Mouse (Mus musculus) embryonic facial prominence, embryonic 12.5 days (tissue): Measurements from ENCODE around the gene Tjp2. TPM values are rescaled to one million over a fixed set of nuclear protein-coding genes. Genes with fewer than 3 reads are reported as not detected.
"Not testable (repeated sequence)": the region's sequence is repeated elsewhere in the genome, so short reads cannot be mapped to it uniquely, and the experiment has no call there.

Experiments used
- ATAC-seq: fragments of 200-750 bp; cut with Nextera tagmentation; 2 replicates; pipeline ENCODE4 v1.8.0; 2017; ENCODE audit not compliant: insufficient number of reproducible peaks, insufficient read depth, low FRiP score, low TSS enrichment
- H3K27ac ChIP-seq: fragments of 300-500 bp; sonication (generic); 2 replicates; pipeline ENCODE4 v1.5.1; 2016; ENCODE audit warnings: mild to moderate bottlenecking
- H3K27me3 ChIP-seq: fragments of 300-500 bp; sonication (generic); 2 replicates; pipeline ENCODE4 v1.6.1; 2016; ENCODE audit warnings: mild to moderate bottlenecking, moderate library complexity
- H3K36me3 ChIP-seq: fragments of 300-500 bp; sonication (generic); 2 replicates; pipeline ENCODE4 v1.6.1; 2016; ENCODE audit warnings: mild to moderate bottlenecking
- H3K4me1 ChIP-seq: fragments of 300-500 bp; sonication (generic); 2 replicates; pipeline ENCODE4 v1.6.1; 2016
- H3K4me2 ChIP-seq: fragments of 300-500 bp; sonication (generic); replicated peaks from 2 replicates; pipeline ENCODE4 v1.6.1; 2016; ENCODE audit warnings: mild to moderate bottlenecking, moderate library complexity
- H3K4me3 ChIP-seq: fragments of 300-500 bp; sonication (generic); 2 replicates; pipeline ENCODE4 v1.5.1; 2016; ENCODE audit warnings: mild to moderate bottlenecking
- H3K9ac ChIP-seq: fragments of 300-500 bp; sonication (generic); 2 replicates; pipeline ENCODE4 v1.6.1; 2016; ENCODE audit warnings: mild to moderate bottlenecking, moderate library complexity
- H3K9me3 ChIP-seq: fragments of 300-500 bp; sonication (generic); 2 replicates; pipeline ENCODE4 v1.6.1; 2016; ENCODE audit warnings: mild to moderate bottlenecking, moderate library complexity
- WGBS: fragments of 180-500 bp; shearing (Covaris S2); methylation state at CpG from one replicate; pipeline ENCODE4 v1.1.7; 2016; 5-methylcytosine and 5-hydroxymethylcytosine counted together
- polyA plus RNA-seq: library from polyadenylated mRNA; unstranded; fragments of >200 nt; fragmentation: Nextera tagmentation; extraction: Ambion mirVana; gene quantifications from 2 replicates; pipeline ENCODE4 v1.2.1, GENCODE M21; 2016

Gene Tjp2
- polyA plus RNA-seq, 1 experiment from 2014 or later, result 26.6 TPM

GRCm38 (mm10) chr19:24120811-24121210, 104.0 kb downstream of the Tjp2 start:
- Histone ChIP-seq H3K4me3 (no peak overlapping the region), H3K27ac (no peak overlapping the region), H3K4me1 (no peaks in the 10 kb centered on the region), H3K36me3 (peaks cover 16% of the 10 kb centered on the region), H3K9me3 (no peaks in the 10 kb centered on the region), H3K9ac (no peak overlapping the region), H3K4me2 (no peak overlapping the region), H3K27me3 (no peaks in the 10 kb centered on the region)
- no peak for ATAC-seq
- WGBS, result 86% methylated on average over 4 of the region's 4 CpGs

- no peaks in the 10 kb centered on the region for H3K9me3 ChIP-seq
- no peak overlapping the region for H3K4me2 ChIP-seq
- H3K9ac ChIP-seq, result no peak overlapping the region
- peaks cover 20% of the 10 kb centered on the region for H3K36me3 ChIP-seq
- 63% methylated on average over 9 of the region's 9 CpGs for WGBS
- ATAC-seq, result no peak
- no peaks in the 10 kb centered on the region for H3K4me1 ChIP-seq
- no peak overlapping the region for H3K27ac ChIP-seq
- no peaks in the 10 kb centered on the region for H3K27me3 ChIP-seq
- no peak overlapping the region for H3K4me3 ChIP-seq
Measured at GRCm38 (mm10) chr19:24118775-24119174, 106.1 kb downstream of the Tjp2 start.

DNA sequence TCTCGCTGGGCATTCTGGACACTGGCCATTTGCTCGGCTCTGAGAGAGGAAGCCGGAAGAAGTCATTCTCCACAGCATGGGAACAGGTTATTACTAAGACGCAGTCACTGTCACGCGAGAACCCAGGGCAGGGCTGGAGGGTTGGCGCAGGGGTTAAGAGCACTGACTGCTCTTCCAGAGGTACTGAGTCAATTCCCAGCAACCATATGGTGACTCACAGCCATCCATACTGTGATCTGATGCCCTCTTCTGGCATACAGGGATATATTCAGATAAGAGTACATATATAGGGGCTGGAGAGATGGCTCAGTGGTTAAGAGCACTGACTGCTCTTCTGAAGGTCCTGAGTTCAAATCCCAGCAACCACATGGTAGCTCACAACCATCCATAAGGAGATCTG, 113.2 kb downstream of the Tjp2 start:
- no peak for ATAC-seq
- H3K27me3 ChIP-seq, result no peaks in the 10 kb centered on the region
- peaks cover 51% of the 10 kb centered on the region for H3K36me3 ChIP-seq

DNA sequence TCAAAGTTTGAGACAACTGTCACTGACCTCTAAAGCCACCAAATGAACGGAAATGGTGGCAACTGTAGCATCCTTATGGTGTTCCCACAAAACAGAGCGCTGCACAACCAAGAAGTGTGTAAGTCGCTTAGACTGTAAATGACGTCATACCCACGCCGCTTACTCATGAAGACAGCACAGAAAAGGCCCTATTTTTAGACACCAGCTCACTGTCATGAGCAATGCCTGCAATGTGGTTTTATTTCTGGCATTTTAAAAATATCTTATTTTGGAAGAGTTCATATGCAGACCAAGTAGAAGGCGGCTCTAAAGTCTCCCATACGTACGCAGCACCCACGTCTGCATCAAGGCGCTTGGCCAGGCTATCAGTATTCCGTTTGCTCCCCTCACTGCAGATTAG, 117.1 kb downstream of the Tjp2 start:
- no peak overlapping the region for H3K4me3 ChIP-seq
- H3K4me1 ChIP-seq, result no peaks in the 10 kb centered on the region
- H3K4me2 ChIP-seq, result no peak overlapping the region
- WGBS, result 92% methylated on average over 12 of the region's 12 CpGs
- no peaks in the 10 kb centered on the region for H3K9me3 ChIP-seq
- no peak overlapping the region for H3K27ac ChIP-seq
- peaks cover 38% of the 10 kb centered on the region for H3K36me3 ChIP-seq
- no peak overlapping the region for H3K9ac ChIP-seq
- no peak for ATAC-seq
- H3K27me3 ChIP-seq, result no peaks in the 10 kb centered on the region

More for the DNA sequence above, 113.2 kb downstream of the Tjp2 start:
- no peaks in the 10 kb centered on the region for H3K4me1 ChIP-seq
- H3K4me2 ChIP-seq, result no peak overlapping the region
- no peak overlapping the region for H3K9ac ChIP-seq
- H3K9me3 ChIP-seq, result no peaks in the 10 kb centered on the region
- H3K27ac ChIP-seq, result no peak overlapping the region
- H3K4me3 ChIP-seq, result no peak overlapping the region
- 93% methylated on average over 7 of the region's 7 CpGs for WGBS

- no peak overlapping the region for H3K27ac ChIP-seq
- no peak overlapping the region for H3K9ac ChIP-seq
- H3K4me3 ChIP-seq, result no peak overlapping the region
- H3K4me1 ChIP-seq, result no peaks in the 10 kb centered on the region
- 78% methylated on average over 3 of the region's 3 CpGs for WGBS
- H3K9me3 ChIP-seq, result no peaks in the 10 kb centered on the region
- no peak for ATAC-seq
- H3K36me3 ChIP-seq, result peaks cover 13% of the 10 kb centered on the region
- no peak overlapping the region for H3K4me2 ChIP-seq
- no peaks in the 10 kb centered on the region for H3K27me3 ChIP-seq
Measured at GRCm38 (mm10) chr19:24103802-24104201, 121.0 kb downstream of the Tjp2 start.

DNA sequence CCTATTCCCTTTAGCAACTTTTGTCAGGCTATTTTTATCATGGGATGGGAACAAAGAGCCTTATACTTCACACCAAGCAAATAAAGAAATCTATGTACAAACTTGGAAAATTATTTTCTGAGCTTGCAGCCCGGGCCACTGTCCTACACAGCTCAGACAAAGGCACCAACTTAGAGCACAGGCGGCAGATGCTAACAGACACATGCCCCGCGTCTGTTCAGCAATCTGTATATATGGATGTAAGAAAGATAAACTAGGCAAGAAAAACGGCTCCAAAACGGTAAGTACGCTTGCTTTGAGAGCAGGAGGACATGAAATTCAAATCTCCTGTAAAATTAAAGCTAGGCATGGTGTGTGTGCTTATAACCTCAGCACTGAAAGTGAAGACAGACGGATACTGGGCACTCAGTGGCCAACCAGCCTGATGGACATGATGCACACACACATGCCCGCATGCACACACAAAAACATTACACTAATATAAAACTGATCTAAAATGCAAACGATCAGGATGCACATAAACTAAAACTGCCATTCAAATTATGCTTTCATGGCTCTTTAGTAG, 122.2 kb downstream of the Tjp2 start:
- Histone ChIP-seq H3K27ac (no peak overlapping the region), H3K9me3 (no peaks in the 10 kb centered on the region), H3K9ac (no peak overlapping the region), H3K27me3 (no peaks in the 10 kb centered on the region), H3K36me3 (peaks cover 11% of the 10 kb centered on the region), H3K4me2 (no peak overlapping the region), H3K4me3 (no peak overlapping the region), H3K4me1 (peaks cover 7% of the 10 kb centered on the region)
- ATAC-seq, result no peak
- 91% methylated on average over 10 of the region's 10 CpGs for WGBS

GRCm38 (mm10) chr19:24101183-24101582, 123.6 kb downstream of the Tjp2 start:
- H3K4me1 ChIP-seq, result peaks cover 7% of the 10 kb centered on the region
- ATAC-seq, result no peak
- peaks cover 14% of the 10 kb centered on the region for H3K36me3 ChIP-seq
- H3K9ac ChIP-seq, result no peak overlapping the region
- no peak overlapping the region for H3K27ac ChIP-seq
- H3K4me2 ChIP-seq, result no peak overlapping the region
- H3K27me3 ChIP-seq, result no peaks in the 10 kb centered on the region
- no peak overlapping the region for H3K4me3 ChIP-seq
- no peaks in the 10 kb centered on the region for H3K9me3 ChIP-seq
- 79% methylated on average over 6 of the region's 6 CpGs for WGBS

GRCm38 (mm10) chr19:24098691-24099090, 126.1 kb downstream of the Tjp2 start:
- H3K4me1 ChIP-seq, result peaks cover 7% of the 10 kb centered on the region
- no peak overlapping the region for H3K27ac ChIP-seq
- no peaks in the 10 kb centered on the region for H3K9me3 ChIP-seq
- H3K27me3 ChIP-seq, result no peaks in the 10 kb centered on the region
- H3K4me3 ChIP-seq, result no peak overlapping the region
- no peak overlapping the region for H3K9ac ChIP-seq
- no peak overlapping the region for H3K4me2 ChIP-seq
- peaks cover 24% of the 10 kb centered on the region for H3K36me3 ChIP-seq
- 58% methylated on average over 10 of the region's 10 CpGs for WGBS
- no peak for ATAC-seq

DNA sequence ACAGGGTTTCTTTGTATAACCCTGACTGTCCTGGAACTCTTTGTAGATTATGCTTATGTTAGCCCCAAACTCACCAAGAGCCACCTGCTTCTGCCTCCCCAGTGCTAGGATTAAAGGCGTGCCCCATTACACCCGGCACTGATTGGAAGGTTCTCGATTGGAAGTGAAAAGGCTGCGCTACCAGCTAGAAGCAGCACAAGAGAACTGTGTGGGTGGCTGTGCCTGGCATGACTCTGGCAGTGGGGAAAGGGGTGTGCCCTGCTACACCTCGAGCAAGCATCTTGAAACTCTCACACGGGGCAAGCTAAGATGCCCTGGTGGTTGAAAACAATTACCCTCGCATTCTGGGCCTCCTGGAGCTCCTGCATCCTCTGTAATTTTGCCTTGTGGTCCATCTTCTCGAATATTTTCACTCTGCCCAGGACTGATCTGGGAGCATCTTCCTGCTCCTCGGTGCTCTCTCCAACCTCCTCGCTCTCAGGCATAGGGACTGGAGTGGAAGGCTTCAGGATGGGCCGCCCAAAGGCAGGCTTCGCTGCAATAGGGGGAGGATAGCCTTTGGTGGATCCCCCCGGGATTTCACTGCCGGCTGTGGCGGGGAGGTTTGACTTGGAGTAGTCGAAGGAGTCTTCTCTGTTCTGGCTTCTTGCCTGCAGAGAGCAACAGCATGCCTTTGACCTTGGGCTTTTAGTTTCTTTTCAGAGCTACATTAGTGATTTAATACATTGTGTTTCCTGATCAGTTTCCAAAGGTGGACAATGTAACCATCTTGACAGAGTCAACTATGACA, 127.0 kb downstream of the Tjp2 start:
- H3K4me1 ChIP-seq, result peaks cover 7% of the 10 kb centered on the region
- H3K9ac ChIP-seq, result no peak overlapping the region
- no peaks in the 10 kb centered on the region for H3K9me3 ChIP-seq
- H3K4me3 ChIP-seq, result no peak overlapping the region
- H3K4me2 ChIP-seq, result no peak overlapping the region
- peaks cover 24% of the 10 kb centered on the region for H3K36me3 ChIP-seq
- no peaks in the 10 kb centered on the region for H3K27me3 ChIP-seq
- H3K27ac ChIP-seq, result no peak overlapping the region
- no peak for ATAC-seq
- WGBS, result 78% methylated on average over 16 of the region's 16 CpGs

GRCm38 (mm10) chr19:24092060-24092459, 132.8 kb downstream of the Tjp2 start:
- not testable (repeated sequence) for H3K27me3 ChIP-seq, H3K9me3 ChIP-seq, H3K27ac ChIP-seq, H3K4me1 ChIP-seq, H3K9ac ChIP-seq, H3K4me3 ChIP-seq, H3K4me2 ChIP-seq, ATAC-seq
- peaks cover 15% of the 10 kb centered on the region; the same call in 1 of the 2 replicates for H3K36me3 ChIP-seq
- WGBS, result 64% methylated on average over 8 of the region's 8 CpGs

DNA sequence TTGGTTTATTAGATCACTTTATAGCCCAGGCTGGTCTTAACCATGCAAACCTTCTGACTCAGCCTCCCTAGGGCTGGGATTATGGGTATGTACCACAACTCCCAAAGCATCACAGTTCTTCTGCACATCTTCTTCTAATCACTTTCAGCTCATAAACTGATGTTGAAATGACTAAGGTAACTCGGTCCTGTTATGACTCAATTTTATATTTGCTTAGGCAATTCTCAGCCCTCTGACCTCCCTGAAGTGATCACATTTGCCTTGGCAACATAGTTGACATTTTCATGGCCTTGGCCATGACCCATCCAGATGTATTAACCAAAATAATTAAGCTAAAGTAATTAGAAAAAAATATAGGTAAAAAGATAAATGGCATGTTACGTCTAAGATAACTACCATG, 134.5 kb downstream of the Tjp2 start:
- ATAC-seq, result no peak
- Histone ChIP-seq H3K27me3 (no peaks in the 10 kb centered on the region), H3K4me2 (no peak overlapping the region), H3K4me1 (no peaks in the 10 kb centered on the region), H3K9ac (no peak overlapping the region), H3K27ac (no peak overlapping the region), H3K9me3 (no peaks in the 10 kb centered on the region), H3K36me3 (peaks cover 10% of the 10 kb centered on the region; the same call in 1 of the 2 replicates), H3K4me3 (no peak overlapping the region)
- WGBS, result 74% methylated on average over 2 of the region's 2 CpGs

DNA sequence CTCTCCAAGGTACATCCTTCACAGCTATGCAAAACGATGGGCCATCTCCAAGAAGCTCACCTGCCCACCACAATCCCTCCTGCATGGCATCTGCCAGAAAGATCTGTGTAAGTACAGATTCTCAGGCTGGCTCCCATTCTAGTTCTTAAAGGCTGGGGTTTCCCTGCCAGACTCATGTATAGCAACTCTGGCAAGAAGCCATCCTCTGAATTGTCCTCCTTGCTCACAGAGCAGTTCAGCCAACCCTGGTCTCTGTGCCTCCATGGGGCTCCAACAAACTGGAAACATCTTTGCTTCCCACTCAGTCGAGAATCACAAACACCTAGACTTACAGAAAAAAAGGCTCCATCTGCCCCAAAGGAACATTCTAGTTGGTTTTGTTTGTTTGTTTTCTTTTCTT, 139.5 kb downstream of the Tjp2 start:
- Histone ChIP-seq H3K9me3 (no peaks in the 10 kb centered on the region), H3K4me3 (no peak overlapping the region), H3K36me3 (no peaks in the 10 kb centered on the region), H3K9ac (no peak overlapping the region), H3K27me3 (no peaks in the 10 kb centered on the region), H3K27ac (no peak overlapping the region), H3K4me1 (no peaks in the 10 kb centered on the region), H3K4me2 (no peak overlapping the region)
- WGBS, result 81% methylated on average over 2 of the region's 2 CpGs
- no peak for ATAC-seq
